ENCODE assay signal across 8 mouse cellular contexts in genomic region chrX:157598186-157598996, GRCm38 (mm10). TPM values are rescaled to one million over a fixed set of nuclear protein-coding genes. Genes with fewer than 3 reads are reported as not detected.
DNase-seq lines count a peak whose midpoint lies in the region; ATAC-seq lines count a peak whose summit lies in the region.

TSS of gene Mbtps2 (minus strand) at chrX:157598715.

- peak within 1 kb of the TSS; percentile 54 for H3K4me3 ChIP-seq in embryonic facial prominence, embryonic 12.5 days
- H3K4me3 ChIP-seq in liver, embryonic 12.5 days, result peak within 1 kb of the TSS; percentile 68

- peak within 1 kb of the TSS; percentile 94 for H3K27ac ChIP-seq in embryonic facial prominence, embryonic 12.5 days
- peak within 1 kb of the TSS; percentile 78 for H3K27ac ChIP-seq in liver, embryonic 12.5 days

- ATAC-seq in embryonic facial prominence, embryonic 12.5 days (ENCODE audit: insufficient number of reproducible peaks, insufficient read depth, low FRiP score, low TSS enrichment), result peak; percentile 82
- ATAC-seq in liver, embryonic 12.5 days, result peak; percentile 82

- H3K27me3 ChIP-seq in embryonic facial prominence, embryonic 12.5 days, result no peaks in the 10 kb centered on the region
- H3K27me3 ChIP-seq in liver, embryonic 12.5 days (replicated peaks), result no peaks in the 10 kb centered on the region
- no peaks in the 10 kb centered on the region for H3K27me3 ChIP-seq in splenic B cell, adult 2 months (ENCODE audit: control insufficient read depth, insufficient read depth, low read length, poor library complexity, severe bottlenecking)

- H3K36me3 ChIP-seq in embryonic facial prominence, embryonic 12.5 days, result no peaks in the 10 kb centered on the region
- H3K36me3 ChIP-seq in liver, embryonic 12.5 days, result no peaks in the 10 kb centered on the region
- no peaks in the 10 kb centered on the region for H3K36me3 ChIP-seq in splenic B cell, adult 2 months (ENCODE audit: control insufficient read depth, insufficient read depth, low read length, poor library complexity, severe bottlenecking)

- no peaks in the 10 kb centered on the region for H3K9me3 ChIP-seq in embryonic facial prominence, embryonic 12.5 days
- H3K9me3 ChIP-seq in liver, embryonic 12.5 days (replicated peaks), result no peaks in the 10 kb centered on the region

- WGBS in embryonic facial prominence, embryonic 12.5 days, result 25% methylated on average over 59 of the region's 74 CpGs
- WGBS in liver, embryonic 12.5 days (ENCODE audit: insufficient replicate concordance), result 7% methylated on average over 70 of the region's 74 CpGs

- peak within 1 kb of the TSS; percentile 75 for H3K9ac ChIP-seq in embryonic facial prominence, embryonic 12.5 days
- H3K9ac ChIP-seq in liver, embryonic 12.5 days, result peak within 1 kb of the TSS; percentile 70

- peak within 1 kb of the TSS; percentile 45 for H3K4me2 ChIP-seq in embryonic facial prominence, embryonic 12.5 days (replicated peaks)
- peak within 1 kb of the TSS; percentile 68 for H3K4me2 ChIP-seq in liver, embryonic 12.5 days

- no peaks in the 10 kb centered on the region for H3K4me1 ChIP-seq in embryonic facial prominence, embryonic 12.5 days
- H3K4me1 ChIP-seq in liver, embryonic 12.5 days, result peaks cover 14% of the 10 kb centered on the region; the same call in 1 of the 2 replicates

- peak; percentile 28 to 39 for DNase-seq in left cerebral cortex, adult 18-20 months (ENCODE audit: low spot score in 2 of 2)
- DNase-seq in left cerebral cortex, adult 11 months (ENCODE audit: low spot score), result no peak
- DNase-seq in heart, adult 8-10 months (ENCODE audit: low spot score), result peak; percentile 32
- DNase-seq in kidney, adult 9 months, result peak; percentile 56
- peak; percentile 83 for DNase-seq in naive thymus-derived CD4-positive, alpha-beta T cell, adult 2 months (ENCODE audit: low read depth)
- peak; percentile 76 for DNase-seq in splenic B cell, adult 2 months (ENCODE audit: low read depth, low spot score)

RNA-seq across cellular contexts. Expression of gene Mbtps2, which starts in this region (rescaled TPM):
- 10 to 100 TPM; 28.9 to 32.1 TPM for total RNA-seq in left cerebral cortex, adult 18-20 months (2021)
- 25.5 and 27.1 TPM in 2 replicates for polyA plus RNA-seq in embryonic facial prominence, embryonic 12.5 days (2016; fragmentation: Nextera tagmentation; extraction: Ambion mirVana)
- 10 to 100 TPM; 11.9 to 16.0 (median 14.7) TPM for total RNA-seq in heart, adult 8-10 months (2022)
- polyA plus RNA-seq in liver, embryonic 12.5 days (2016; fragmentation: Nextera tagmentation; extraction: Ambion mirVana), result 8.8 and 9.8 TPM in 2 replicates
